In the genomic region with DNA sequence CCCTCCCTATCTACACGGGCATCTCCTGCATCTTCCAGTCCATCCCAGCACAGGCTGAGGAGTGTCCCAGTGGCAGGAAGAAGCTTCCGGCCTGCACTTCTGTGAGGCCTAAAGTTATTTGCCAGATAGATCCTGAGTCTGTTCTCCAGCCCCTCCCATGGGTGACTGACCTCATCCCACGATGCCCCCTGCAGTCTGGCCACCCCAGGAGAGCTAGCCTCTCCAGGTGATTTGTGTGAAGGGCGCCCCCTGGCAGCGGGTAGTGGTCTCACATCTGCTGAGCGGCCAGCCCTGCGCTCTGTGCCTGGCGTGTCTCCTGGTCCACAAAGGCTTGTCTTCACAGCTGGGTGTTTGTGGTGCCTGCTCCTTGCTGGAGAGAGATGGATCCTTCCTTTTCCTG, we compare ENCODE assay signal across 8 mouse cellular contexts.
DNase-seq lines count a peak whose midpoint lies in the region; ATAC-seq and TF ChIP-seq lines count a peak whose summit lies in the region.

No protein-coding gene starts in this region.

- no peaks in the 10 kb centered on the region for H3K36me3 ChIP-seq in embryonic facial prominence, embryonic 14.5 days (ENCODE audit: control insufficient read depth, insufficient read depth, low read length)
- no peaks in the 10 kb centered on the region for H3K36me3 ChIP-seq in hindbrain, embryonic 13.5 days
- no peaks in the 10 kb centered on the region for H3K36me3 ChIP-seq in liver, embryonic 14.5 days (replicated peaks; ENCODE audit: control insufficient read depth, insufficient read depth, low read depth)
- no peaks in the 10 kb centered on the region for H3K36me3 ChIP-seq in neural tube, embryonic 12.5 days

- no peak for TF ChIP-seq POLR2A in cerebellum, adult 2 months (IDR thresholded peaks at IDR 0.05; ENCODE audit: borderline replicate concordance, insufficient read depth, low read length)

- no peaks in the 10 kb centered on the region for H3K27me3 ChIP-seq in embryonic facial prominence, embryonic 14.5 days (replicated peaks; ENCODE audit: control insufficient read depth, insufficient read depth, low read length)
- H3K27me3 ChIP-seq in hindbrain, embryonic 13.5 days, result no peaks in the 10 kb centered on the region
- H3K27me3 ChIP-seq in liver, embryonic 14.5 days (ENCODE audit: control insufficient read depth, insufficient read depth, low read length), result no peaks in the 10 kb centered on the region
- H3K27me3 ChIP-seq in neural tube, embryonic 12.5 days (replicated peaks), result no peaks in the 10 kb centered on the region
- H3K27me3 ChIP-seq in cerebellum, adult 2 months (ENCODE audit: control insufficient read depth, insufficient read depth, low read length), result no peaks in the 10 kb centered on the region

- peak overlapping the region; percentile 68 for H3K27ac ChIP-seq in embryonic facial prominence, embryonic 14.5 days (replicated peaks; ENCODE audit: low read depth, low read length)
- H3K27ac ChIP-seq in hindbrain, embryonic 13.5 days, result peak overlapping the region; percentile 45
- H3K27ac ChIP-seq in liver, embryonic 14.5 days, result no peak overlapping the region
- H3K27ac ChIP-seq in neural tube, embryonic 12.5 days, result no peak overlapping the region
- no peak overlapping the region for H3K27ac ChIP-seq in cerebellum, adult 2 months (ENCODE audit: insufficient read depth, low read length)

- H3K9me3 ChIP-seq in embryonic facial prominence, embryonic 14.5 days (ENCODE audit: control insufficient read depth, low read length), result no peaks in the 10 kb centered on the region
- H3K9me3 ChIP-seq in hindbrain, embryonic 13.5 days, result no peaks in the 10 kb centered on the region
- no peaks in the 10 kb centered on the region for H3K9me3 ChIP-seq in liver, embryonic 14.5 days (ENCODE audit: control insufficient read depth, low read length)
- H3K9me3 ChIP-seq in neural tube, embryonic 12.5 days, result no peaks in the 10 kb centered on the region

- H3K4me1 ChIP-seq in embryonic facial prominence, embryonic 14.5 days (ENCODE audit: control insufficient read depth, insufficient read depth, low read length), result peaks cover 80% of the 10 kb centered on the region
- H3K4me1 ChIP-seq in hindbrain, embryonic 13.5 days (replicated peaks), result peaks cover 91% of the 10 kb centered on the region
- peaks cover 10 to 27% of the 10 kb centered on the region in 2 experiments for H3K4me1 ChIP-seq in liver, embryonic 14.5 days (replicated peaks; ENCODE audit: control insufficient read depth in 2 of 2, insufficient read depth in 2 of 2, low read length in 1 of 2)
- peaks cover 75% of the 10 kb centered on the region for H3K4me1 ChIP-seq in neural tube, embryonic 12.5 days
- H3K4me1 ChIP-seq in cerebellum, adult 2 months (ENCODE audit: control insufficient read depth, insufficient read depth, low read length), result peaks cover 33% of the 10 kb centered on the region

- H3K9ac ChIP-seq in embryonic facial prominence, embryonic 14.5 days (ENCODE audit: low read depth, low read length), result peak overlapping the region; percentile 51
- H3K9ac ChIP-seq in hindbrain, embryonic 13.5 days, result peak overlapping the region; percentile 29; the same call in 1 of the 2 replicates
- no peak overlapping the region for H3K9ac ChIP-seq in liver, embryonic 14.5 days (replicated peaks)
- H3K9ac ChIP-seq in neural tube, embryonic 12.5 days, result no peak overlapping the region

- ATAC-seq in embryonic facial prominence, embryonic 14.5 days (ENCODE audit: low read depth), result no peak
- ATAC-seq in hindbrain, embryonic 13.5 days (ENCODE audit: low FRiP score), result no peak
- ATAC-seq in liver, embryonic 14.5 days (ENCODE audit: insufficient read depth), result no peak
- no peak for ATAC-seq in neural tube, embryonic 12.5 days (ENCODE audit: low FRiP score, low read depth)

- TF ChIP-seq EP300 in liver, embryonic 14.5 days (IDR thresholded peaks at IDR 0.05; ENCODE audit: low read depth), result no peak

- no peak overlapping the region for H3K4me2 ChIP-seq in embryonic facial prominence, embryonic 14.5 days (ENCODE audit: low read depth, low read length)
- no peak overlapping the region for H3K4me2 ChIP-seq in hindbrain, embryonic 13.5 days
- no peak overlapping the region for H3K4me2 ChIP-seq in liver, embryonic 14.5 days (ENCODE audit: low read depth)
- peak overlapping the region; percentile 1; the same call in 1 of the 2 replicates for H3K4me2 ChIP-seq in neural tube, embryonic 12.5 days (replicated peaks)

- peak; percentile 51 for DNase-seq in right cerebral cortex, postnatal 4 days
- no peak for DNase-seq in right cerebral cortex, postnatal 36 days (ENCODE audit: low spot score in 2 of 2)
- no peak for DNase-seq in embryonic facial prominence, embryonic 14.5 days (ENCODE audit: low spot score)
- no peak for DNase-seq in liver, embryonic 14.5 days (ENCODE audit: low read depth in 3 of 3, low spot score in 3 of 3)
- DNase-seq in left cerebral cortex, adult 18-20 months (ENCODE audit: low spot score in 2 of 2), result no peak
- DNase-seq in cerebellum, adult 2 months, result no peak

- TF ChIP-seq CTCF in liver, embryonic 14.5 days (IDR thresholded peaks at IDR 0.05; ENCODE audit: low read depth), result peak; percentile 76
- no peak for TF ChIP-seq CTCF in cerebellum, adult 2 months (IDR thresholded peaks at IDR 0.05; ENCODE audit: borderline replicate concordance, insufficient read depth, low read depth, low read length)

- H3K4me3 ChIP-seq in embryonic facial prominence, embryonic 14.5 days (ENCODE audit: low read depth, low read length), result no peak overlapping the region
- H3K4me3 ChIP-seq in hindbrain, embryonic 13.5 days, result no peak overlapping the region
- no peak overlapping the region for H3K4me3 ChIP-seq in liver, embryonic 14.5 days (ENCODE audit: insufficient read depth in 1 of 2, low read depth in 2 of 2, low read length in 2 of 2)
- no peak overlapping the region for H3K4me3 ChIP-seq in neural tube, embryonic 12.5 days
- no peak overlapping the region for H3K4me3 ChIP-seq in cerebellum, adult 2 months (replicated peaks; ENCODE audit: insufficient read depth, low read depth, low read length)

- WGBS in embryonic facial prominence, embryonic 14.5 days, result 44% methylated on average over 8 of the region's 8 CpGs
- 47% methylated on average over 8 of the region's 8 CpGs for WGBS in hindbrain, embryonic 13.5 days
- WGBS in liver, embryonic 14.5 days (ENCODE audit: insufficient replicate concordance), result 45% methylated on average over 8 of the region's 8 CpGs
- 45% methylated on average over 8 of the region's 8 CpGs for WGBS in neural tube, embryonic 12.5 days
- WGBS in cerebellum, adult 2 months, result 61% methylated on average over 8 of the region's 8 CpGs

Comparison
In these comparisons a context has a peak if more than half of its experiments do, and no peak if none do; other contexts are left out.
1. H3K27ac ChIP-seq: peak in embryonic facial prominence, embryonic 14.5 days (single experiment) and hindbrain, embryonic 13.5 days (single experiment); none in liver, embryonic 14.5 days (single experiment), neural tube, embryonic 12.5 days (single experiment) and cerebellum, adult 2 months (single experiment).
2. H3K9ac ChIP-seq: peak in embryonic facial prominence, embryonic 14.5 days (single experiment) and hindbrain, embryonic 13.5 days (single experiment); none in liver, embryonic 14.5 days (single experiment) and neural tube, embryonic 12.5 days (single experiment).